Mouse (Mus musculus) heart, embryonic 10.5 days (tissue): ENCODE results near the gene Trib3. TPM values are rescaled to one million over a fixed set of nuclear protein-coding genes. Genes with fewer than 3 reads are reported as not detected.
A peak's percentile ranks its signal among the peaks of the same experiment; 100 is the strongest.

Source experiments
- DNase-seq: peaks from one replicate; pipeline ENCODE4 v3.0.0-alpha.2; 2017; ENCODE audit warnings: low spot score
- H3K27ac ChIP-seq: fragments of 300-500 bp; sonication (generic); 2 replicates; pipeline ENCODE4 v1.5.1; 2016; ENCODE audit warnings: mild to moderate bottlenecking
- H3K27me3 ChIP-seq: fragments of 300-500 bp; sonication (generic); 2 replicates; pipeline ENCODE4 v1.6.1; 2016; ENCODE audit warnings: mild to moderate bottlenecking; ENCODE audit not compliant: poor library complexity, insufficient read depth, severe bottlenecking
- H3K36me3 ChIP-seq: fragments of 300-500 bp; sonication (generic); 2 replicates; pipeline ENCODE4 v1.6.1; 2016; ENCODE audit warnings: mild to moderate bottlenecking, moderate library complexity
- H3K4me1 ChIP-seq: fragments of 300-500 bp; sonication (generic); 2 replicates; pipeline ENCODE4 v1.6.1; 2016; ENCODE audit warnings: mild to moderate bottlenecking
- H3K4me3 ChIP-seq: fragments of 300-500 bp; sonication (generic); 2 replicates; pipeline ENCODE4 v1.5.1; 2016; ENCODE audit warnings: mild to moderate bottlenecking, moderate library complexity
- H3K9me3 ChIP-seq: fragments of 300-500 bp; sonication (generic); 2 replicates; pipeline ENCODE4 v1.6.1; 2016; ENCODE audit warnings: mild to moderate bottlenecking, moderate library complexity
- WGBS: fragments of 180-500 bp; shearing (Covaris S2); methylation state at CpG from one replicate; pipeline ENCODE4 v1.1.7; 2016; 5-methylcytosine and 5-hydroxymethylcytosine counted together
- polyA plus RNA-seq: library from polyadenylated mRNA; unstranded; fragments of >200 nt; fragmentation: Nextera tagmentation; extraction: Ambion mirVana; gene quantifications from 2 replicates; pipeline ENCODE4 v1.2.1, GENCODE M21; 2016

The Trib3 gene
- polyA plus RNA-seq, 1 experiment from 2014 or later, result 5.3 TPM

- 77% methylated on average over 3 of the region's 3 CpGs for WGBS
- peaks cover 95% of the 10 kb centered on the region for H3K36me3 ChIP-seq
Observed at GRCm38 (mm10) chr2:152324842-152325241, 19.0 kb downstream of the Trib3 start.

GRCm38 (mm10) chr2:152323971-152324370, 19.9 kb downstream of the Trib3 start:
- WGBS, result 93% methylated on average over 14 of the region's 14 CpGs
- H3K27me3 ChIP-seq, result no peaks in the 10 kb centered on the region
- H3K9me3 ChIP-seq, result no peaks in the 10 kb centered on the region
- H3K4me1 ChIP-seq, result no peaks in the 10 kb centered on the region
- peaks cover 97% of the 10 kb centered on the region for H3K36me3 ChIP-seq
- H3K4me3 ChIP-seq, result no peak overlapping the region
- DNase-seq, result no peak
- no peak overlapping the region for H3K27ac ChIP-seq

More at GRCm38 (mm10) chr2:152324842-152325241, 19.0 kb downstream of the Trib3 start:
- DNase-seq, result no peak
- Histone ChIP-seq H3K9me3 (no peaks in the 10 kb centered on the region), H3K4me1 (no peaks in the 10 kb centered on the region), H3K4me3 (no peak overlapping the region), H3K27me3 (no peaks in the 10 kb centered on the region), H3K27ac (no peak overlapping the region)

GRCm38 (mm10) chr2:152322198-152322597, 21.6 kb downstream of the Trib3 start:
- Histone ChIP-seq H3K4me1 (no peaks in the 10 kb centered on the region), H3K4me3 (no peak overlapping the region), H3K27ac (no peak overlapping the region), H3K27me3 (no peaks in the 10 kb centered on the region), H3K36me3 (peaks cover 96% of the 10 kb centered on the region), H3K9me3 (no peaks in the 10 kb centered on the region)
- 89% methylated on average over 6 of the region's 6 CpGs for WGBS
- DNase-seq, result no peak

GRCm38 (mm10) chr2:152321558-152321957, 22.3 kb downstream of the Trib3 start:
- no peak for DNase-seq
- peaks cover 96% of the 10 kb centered on the region for H3K36me3 ChIP-seq
- H3K27ac ChIP-seq, result no peak overlapping the region
- H3K27me3 ChIP-seq, result no peaks in the 10 kb centered on the region
- WGBS, result 86% methylated on average over 5 of the region's 5 CpGs
- H3K4me3 ChIP-seq, result no peak overlapping the region
- no peaks in the 10 kb centered on the region for H3K4me1 ChIP-seq
- no peaks in the 10 kb centered on the region for H3K9me3 ChIP-seq

DNA sequence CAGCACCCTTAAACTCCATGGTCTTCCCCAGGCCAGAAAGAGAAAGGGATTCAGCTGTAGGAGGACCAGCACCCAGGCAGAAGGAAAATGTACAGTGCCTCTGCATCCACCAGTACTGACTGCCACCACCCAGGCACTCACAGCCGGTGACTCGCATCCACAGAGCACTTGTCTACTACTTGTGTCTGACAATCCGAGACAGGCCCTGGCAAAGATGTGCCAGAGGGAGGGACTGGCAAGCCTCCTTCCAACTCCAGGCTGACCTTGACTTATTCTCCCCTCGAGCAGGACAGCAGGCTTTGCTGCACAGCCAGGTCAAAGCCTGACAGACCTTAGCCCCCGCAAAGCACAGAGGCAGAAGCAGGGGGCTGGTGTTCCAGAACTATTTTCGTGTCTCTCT, 26.8 kb downstream of the Trib3 start:
- WGBS, result 80% methylated on average over 6 of the region's 6 CpGs

GRCm38 (mm10) chr2:152313926-152314325, 29.9 kb downstream of the Trib3 start:
- WGBS, result 92% methylated on average over 6 of the region's 6 CpGs
- Histone ChIP-seq H3K36me3 (peaks cover 97% of the 10 kb centered on the region), H3K4me3 (no peak overlapping the region), H3K27me3 (no peaks in the 10 kb centered on the region), H3K27ac (no peak overlapping the region), H3K9me3 (no peaks in the 10 kb centered on the region), H3K4me1 (no peaks in the 10 kb centered on the region)
- no peak for DNase-seq

More for the DNA sequence above, 26.8 kb downstream of the Trib3 start:
- no peak for DNase-seq
- peaks cover 95% of the 10 kb centered on the region for H3K36me3 ChIP-seq
- no peak overlapping the region for H3K27ac ChIP-seq
- no peaks in the 10 kb centered on the region for H3K9me3 ChIP-seq
- H3K27me3 ChIP-seq, result no peaks in the 10 kb centered on the region
- no peak overlapping the region for H3K4me3 ChIP-seq
- no peaks in the 10 kb centered on the region for H3K4me1 ChIP-seq

GRCm38 (mm10) chr2:152312996-152313395, 30.8 kb downstream of the Trib3 start:
- peaks cover 97% of the 10 kb centered on the region for H3K36me3 ChIP-seq
- H3K4me3 ChIP-seq, result no peak overlapping the region
- no peak for DNase-seq
- no peaks in the 10 kb centered on the region for H3K9me3 ChIP-seq
- 86% methylated on average over 7 of the region's 7 CpGs for WGBS
- peak overlapping the region; percentile 10; the same call in 1 of the 2 replicates for H3K27ac ChIP-seq
- H3K4me1 ChIP-seq, result no peaks in the 10 kb centered on the region
- no peaks in the 10 kb centered on the region for H3K27me3 ChIP-seq

- 92% methylated on average over 3 of the region's 3 CpGs for WGBS
Observed at GRCm38 (mm10) chr2:152307186-152307585, 36.6 kb downstream of the Trib3 start.

GRCm38 (mm10) chr2:152305480-152305879, 38.4 kb downstream of the Trib3 start:
- H3K27ac ChIP-seq, result no peak overlapping the region
- H3K4me1 ChIP-seq, result 0 out of 2 replicates have a peak, but pooled peaks cover 4% of the 10 kb centered on the region
- peaks cover 83% of the 10 kb centered on the region for H3K36me3 ChIP-seq
- no peaks in the 10 kb centered on the region for H3K27me3 ChIP-seq
- H3K4me3 ChIP-seq, result no peak overlapping the region
- DNase-seq, result no peak
- no peaks in the 10 kb centered on the region for H3K9me3 ChIP-seq
- 93% methylated on average over 6 of the region's 6 CpGs for WGBS

More at GRCm38 (mm10) chr2:152307186-152307585, 36.6 kb downstream of the Trib3 start:
- peaks cover 93% of the 10 kb centered on the region for H3K36me3 ChIP-seq
- DNase-seq, result no peak
- no peaks in the 10 kb centered on the region for H3K9me3 ChIP-seq
- no peak overlapping the region for H3K27ac ChIP-seq
- H3K4me1 ChIP-seq, result 0 out of 2 replicates have a peak, but pooled peaks cover 4% of the 10 kb centered on the region
- H3K4me3 ChIP-seq, result no peak overlapping the region
- H3K27me3 ChIP-seq, result no peaks in the 10 kb centered on the region

GRCm38 (mm10) chr2:152303781-152304180, 40.1 kb downstream of the Trib3 start:
- H3K9me3 ChIP-seq, result no peaks in the 10 kb centered on the region
- DNase-seq, result no peak
- H3K4me3 ChIP-seq, result no peak overlapping the region
- WGBS, result 65% methylated on average over 5 of the region's 5 CpGs
- H3K27me3 ChIP-seq, result no peaks in the 10 kb centered on the region
- H3K27ac ChIP-seq, result no peak overlapping the region
- peaks cover 66% of the 10 kb centered on the region for H3K36me3 ChIP-seq
- 0 out of 2 replicates have a peak, but pooled peaks cover 4% of the 10 kb centered on the region for H3K4me1 ChIP-seq

- WGBS, result 79% methylated on average over 2 of the region's 2 CpGs
- H3K4me1 ChIP-seq, result peaks cover 8% of the 10 kb centered on the region; the same call in 1 of the 2 replicates
- H3K27ac ChIP-seq, result no peak overlapping the region
- no peak for DNase-seq
- no peak overlapping the region for H3K4me3 ChIP-seq
- H3K36me3 ChIP-seq, result peaks cover 62% of the 10 kb centered on the region
- H3K27me3 ChIP-seq, result no peaks in the 10 kb centered on the region
- H3K9me3 ChIP-seq, result no peaks in the 10 kb centered on the region
Observed at GRCm38 (mm10) chr2:152302862-152303261, 41.0 kb downstream of the Trib3 start.

GRCm38 (mm10) chr2:152294541-152294940, 49.3 kb downstream of the Trib3 start:
- Histone ChIP-seq H3K27ac (peak overlapping the region; percentile 97; the same call in 1 of the 2 replicates), H3K36me3 (0 out of 2 replicates have a peak, but pooled peaks cover 7% of the 10 kb centered on the region)
- 40% methylated on average over 5 of the region's 5 CpGs for WGBS

DNA sequence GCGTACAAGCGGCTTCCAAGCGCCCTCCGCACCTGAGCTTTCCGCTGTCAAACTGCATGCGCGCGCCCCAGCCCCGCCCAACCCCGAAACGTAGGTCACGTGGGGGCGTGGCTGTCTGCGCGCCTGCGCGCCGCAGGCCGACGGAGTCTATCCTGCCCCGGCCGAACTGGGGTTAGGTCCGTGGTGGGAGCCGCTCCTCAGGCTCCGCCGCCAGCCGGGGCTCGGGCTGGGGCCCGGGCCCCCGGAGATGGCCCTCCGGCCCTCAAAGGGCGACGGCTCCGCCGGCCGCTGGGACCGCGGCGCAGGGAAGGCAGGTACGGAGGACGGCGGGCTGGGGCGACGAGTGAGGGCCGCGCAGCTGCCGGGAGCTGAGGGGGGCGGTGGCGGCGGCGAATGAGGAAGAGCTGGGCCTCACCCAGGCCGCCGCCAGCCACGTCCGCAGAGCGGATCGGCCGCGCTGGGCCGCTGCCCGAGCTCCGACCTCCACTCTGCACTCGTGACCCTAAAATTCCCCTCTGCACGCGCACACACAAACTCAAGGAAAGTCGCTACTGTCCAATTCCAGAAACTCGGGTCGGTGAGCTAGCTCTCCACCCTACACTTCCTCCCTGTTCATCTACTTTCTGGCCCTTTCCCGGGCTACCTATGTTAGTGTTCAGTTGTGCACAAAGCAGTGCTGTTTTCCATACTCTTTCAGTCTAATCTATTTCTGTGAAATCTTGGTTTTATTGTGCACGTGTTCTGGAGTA, 49.9 kb downstream of the Trib3 start, which contains the start of gene Tbc1d20:
Gene Tbc1d20, plus strand, starts transcription at position 102 of the 749 bp plus-strand sequence.
- no peaks in the 10 kb centered on the region for H3K27me3 ChIP-seq
- H3K4me3 ChIP-seq, result peak within 1 kb of the TSS; percentile 95
- H3K9me3 ChIP-seq, result no peaks in the 10 kb centered on the region
- DNase-seq, result peak; percentile 96
- WGBS, result under 1% methylated on average over 69 of the region's 70 CpGs
- H3K27ac ChIP-seq, result peak within 1 kb of the TSS; percentile 97
- peaks cover 29% of the 10 kb centered on the region for H3K4me1 ChIP-seq
- 0 out of 2 replicates have a peak, but pooled peaks cover 7% of the 10 kb centered on the region for H3K36me3 ChIP-seq

More at GRCm38 (mm10) chr2:152294541-152294940, 49.3 kb downstream of the Trib3 start:
- peak overlapping the region; percentile 95 for H3K4me3 ChIP-seq
- no peaks in the 10 kb centered on the region for H3K27me3 ChIP-seq
- H3K4me1 ChIP-seq, result peaks cover 29% of the 10 kb centered on the region
- H3K9me3 ChIP-seq, result no peaks in the 10 kb centered on the region
- DNase-seq, result no peak
